Mouse (Mus musculus): ENCODE data around the gene Gatad1.

DNA sequence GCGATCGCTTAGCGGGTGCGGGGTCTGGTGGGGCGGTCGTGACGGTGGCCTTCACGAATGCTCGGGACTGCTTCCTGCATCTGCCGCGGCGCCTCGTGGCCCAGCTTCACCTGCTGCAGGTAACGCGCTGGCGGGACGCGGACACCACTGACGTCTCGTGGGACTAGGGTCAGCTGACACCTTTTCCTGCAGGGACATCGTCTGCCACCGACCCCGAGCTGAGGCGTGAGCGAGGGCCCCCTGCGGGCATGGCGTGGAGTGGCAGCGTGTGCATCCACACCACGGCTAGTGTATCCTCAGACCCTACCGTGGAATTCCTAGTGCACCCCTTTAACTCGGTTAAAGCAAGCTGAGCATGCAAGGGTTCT lies 60.6 kb downstream of the Gatad1 start, which contains the start of gene Rbm48:
- peak; percentile 58; the same call in 1 of the 2 replicates for TF ChIP-seq POLR2A (IDR thresholded peaks at IDR 0.05; ENCODE audit: extremely low read depth, insufficient read depth, low read length)
- peak; percentile 56 for TF ChIP-seq CTCF (IDR thresholded peaks at IDR 0.05; ENCODE audit: extremely low read depth, insufficient read depth, low read length)

Data from cortical plate, adult 2 months (tissue).